Mouse (Mus musculus): ENCODE measurements around the gene Slc3a2.
A peak's percentile ranks its signal among the peaks of the same experiment; 100 is the strongest.

- peak; percentile 12 for TF ChIP-seq CTCF (IDR thresholded peaks at IDR 0.05; ENCODE audit: low read depth)
- TF ChIP-seq EP300 (IDR thresholded peaks at IDR 0.05; ENCODE audit: low read depth): no peak
Measured at GRCm38 (mm10) chr19:8681633-8682362, 41.4 kb downstream of the Slc3a2 start.
